Mouse (Mus musculus) adrenal gland, postnatal 36 days (tissue): Measurements from ENCODE around the gene Gm10300. TPM values are rescaled to one million over a fixed set of nuclear protein-coding genes. Genes with fewer than 3 reads are reported as not detected.

Source experiments
- DNase-seq, 2 experiments: peaks; one replicate each; pipeline ENCODE4 v3.0.0; 2021; ENCODE audit warnings: mixed read lengths in 1 of 2
- total RNA-seq, 2 experiments: library from RNA; stranded (reverse); gene quantifications; 2 replicates each; pipeline ENCODE4 v1.2.3; 2021

Gene Gm10300
- total RNA-seq, 2 experiments from 2014 or later = 0.36 TPM; not detected in 1

DNA sequence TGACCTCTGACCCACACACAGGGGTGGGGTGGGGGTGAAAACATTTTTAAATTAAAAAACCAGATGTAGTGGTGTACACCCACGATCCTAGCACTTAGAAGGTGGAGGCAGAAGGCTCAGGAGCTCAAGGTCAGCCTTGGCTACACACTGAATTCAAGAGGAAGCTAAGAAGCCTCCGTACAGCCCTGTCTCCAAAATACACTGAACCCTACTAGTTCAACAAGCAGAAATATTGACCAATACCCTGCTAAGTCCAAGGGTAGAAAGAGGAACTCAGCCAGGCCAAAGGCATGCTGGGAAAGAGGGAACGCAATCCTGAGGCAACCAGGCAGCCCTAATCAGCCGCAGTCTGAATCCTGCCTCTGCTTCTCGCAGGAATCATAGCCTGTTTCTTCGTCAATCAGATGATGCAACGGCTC, 3.8 kb downstream of the Gm10300 start:
- DNase-seq = peak; percentile 36 to 43

DNA sequence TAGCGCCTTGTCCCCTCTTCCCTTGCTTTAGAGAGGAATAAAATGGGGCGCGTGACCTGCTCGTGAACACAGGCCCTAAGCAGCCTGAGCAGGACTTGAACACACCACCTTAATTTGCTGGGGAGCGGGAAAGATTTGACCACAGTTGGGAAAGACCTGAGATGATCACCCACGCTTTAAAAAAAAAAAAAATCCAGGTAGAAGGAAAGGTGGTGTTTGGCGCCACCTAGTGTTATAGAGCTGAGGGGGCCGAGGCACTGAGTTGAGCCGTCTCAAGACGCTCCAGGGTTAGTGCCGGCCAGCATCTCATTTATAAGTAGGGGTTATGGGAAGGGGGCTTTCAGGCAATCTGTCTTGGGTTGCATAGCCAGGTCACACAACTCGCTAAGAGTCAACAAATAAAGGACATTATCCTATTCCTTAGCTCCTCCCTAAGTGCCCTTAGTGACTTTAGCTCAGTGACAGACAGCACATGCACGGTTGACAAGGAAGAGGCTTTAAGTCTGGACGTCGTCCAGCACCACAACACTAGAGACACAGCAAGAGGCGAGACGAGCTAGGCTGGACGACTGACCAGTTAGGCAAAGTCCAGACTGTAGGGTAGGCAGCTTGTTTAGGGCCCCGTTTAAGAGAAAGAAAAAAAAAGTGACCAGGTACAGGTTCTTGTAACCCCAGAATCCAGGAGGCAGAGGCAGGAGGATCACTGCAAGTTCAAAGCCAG, 5.2 kb downstream of the Gm10300 start:
- DNase-seq = peak; percentile 71 to 77

DNA sequence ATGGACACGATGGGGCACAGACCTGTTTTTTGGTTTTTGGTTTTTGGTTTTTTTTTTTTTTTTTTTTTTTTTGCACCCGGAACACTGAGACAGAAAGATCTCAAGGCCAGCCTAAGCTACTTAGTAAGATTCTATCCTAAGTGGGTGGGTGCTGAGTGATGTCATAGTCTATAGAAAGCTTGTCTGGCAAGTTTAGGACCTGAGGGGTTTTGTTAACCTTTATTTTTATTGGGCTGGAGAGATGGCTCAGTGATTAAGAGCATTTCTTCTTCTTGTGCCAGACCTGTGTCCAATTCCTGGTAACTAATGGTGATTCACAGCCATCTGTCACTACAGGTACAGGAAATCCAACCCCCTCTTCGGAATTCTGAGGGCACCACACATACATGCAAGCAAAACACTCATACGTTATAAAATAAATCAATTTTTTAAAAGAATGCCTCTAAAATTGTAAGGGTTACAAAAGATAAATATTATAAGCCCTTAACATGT, 6.0 kb downstream of the Gm10300 start:
- no peak for DNase-seq

DNA sequence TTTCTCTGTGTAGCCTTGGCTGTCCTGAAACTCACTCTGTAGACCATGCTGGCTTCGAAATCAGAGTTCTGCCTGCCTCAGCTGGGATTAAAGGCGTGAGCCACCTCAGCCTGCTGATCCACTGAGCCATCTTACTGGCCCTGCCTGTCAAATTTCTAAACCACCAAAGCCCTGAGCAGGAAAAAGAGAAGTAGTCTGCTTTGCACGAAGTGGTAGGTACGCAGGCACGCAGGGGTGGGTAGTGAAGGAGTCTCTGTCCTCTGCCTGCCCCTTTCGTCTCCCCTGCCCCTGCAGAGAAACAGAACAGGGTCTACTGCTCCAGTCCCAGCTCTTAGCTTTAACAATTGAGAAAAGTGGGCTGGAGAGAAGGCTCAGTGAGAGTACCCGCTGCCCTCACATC, 10.6 kb downstream of the Gm10300 start:
- DNase-seq = no peak

DNA sequence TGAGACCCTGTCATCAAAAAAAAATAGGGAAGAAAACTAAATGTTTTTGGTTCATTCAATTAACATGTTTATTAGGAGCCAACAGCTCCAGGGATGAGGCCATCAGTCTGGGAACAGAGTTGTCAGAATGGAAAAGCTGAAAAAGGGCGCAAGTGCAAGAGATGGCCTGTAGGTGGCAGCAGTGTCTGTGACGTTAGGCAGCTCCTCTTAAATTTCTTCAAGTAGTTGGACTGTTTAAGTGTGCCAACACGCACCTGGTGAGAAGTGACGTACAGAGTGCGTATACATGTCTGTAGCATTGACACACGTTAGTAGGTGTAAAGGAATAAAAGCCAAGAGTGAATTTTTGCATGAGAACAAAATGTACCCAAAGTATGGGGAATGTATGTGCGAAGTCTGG, 14.4 kb downstream of the Gm10300 start:
- DNase-seq = peak; percentile 46 to 70

GRCm38 (mm10) chr4:132093136-132093535, 18.6 kb downstream of the Gm10300 start:
- DNase-seq = peak in 1 of 2 experiments; percentile 17

DNA sequence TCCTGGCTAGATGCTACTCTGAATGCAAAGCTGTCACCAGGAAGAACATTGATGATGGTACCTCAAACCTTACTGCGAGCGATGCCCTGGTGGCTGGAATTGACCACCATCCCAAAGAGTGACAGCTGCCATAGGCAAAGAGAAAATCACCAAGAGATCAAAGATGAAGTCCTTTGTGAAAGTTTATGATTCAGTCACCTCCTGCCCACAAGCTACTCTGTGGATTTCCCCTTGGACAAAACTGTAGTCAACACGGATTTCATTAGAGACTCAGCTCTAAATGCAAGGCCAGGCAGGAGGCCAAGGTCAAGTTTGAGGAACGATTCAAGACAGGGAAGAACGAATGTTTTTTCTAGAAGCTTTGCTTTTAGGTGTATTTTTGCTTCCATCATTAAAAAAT, 19.4 kb downstream of the Gm10300 start:
- DNase-seq = no peak

GRCm38 (mm10) chr4:132095043-132095442, 20.5 kb downstream of the Gm10300 start:
- DNase-seq = no peak

DNA sequence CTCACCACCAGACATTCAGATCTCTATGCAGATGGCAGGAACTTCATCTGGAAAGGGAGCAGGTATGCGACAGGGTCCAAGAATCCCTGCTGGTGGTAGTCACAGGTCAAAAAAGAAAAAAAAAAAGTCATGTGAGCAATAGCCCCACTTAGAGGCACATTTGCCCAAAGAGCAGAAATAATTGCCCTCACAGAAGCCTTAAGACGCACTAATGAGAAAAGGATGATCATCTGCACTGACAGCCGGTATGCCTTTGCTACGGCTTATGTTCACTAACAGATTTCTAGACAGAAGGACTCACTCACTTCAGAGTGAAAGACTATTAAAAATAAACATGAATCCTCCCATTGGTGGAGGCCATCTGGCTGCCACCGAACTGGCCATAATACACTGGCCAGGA, 25.1 kb downstream of the Gm10300 start:
- no peak for DNase-seq

DNA sequence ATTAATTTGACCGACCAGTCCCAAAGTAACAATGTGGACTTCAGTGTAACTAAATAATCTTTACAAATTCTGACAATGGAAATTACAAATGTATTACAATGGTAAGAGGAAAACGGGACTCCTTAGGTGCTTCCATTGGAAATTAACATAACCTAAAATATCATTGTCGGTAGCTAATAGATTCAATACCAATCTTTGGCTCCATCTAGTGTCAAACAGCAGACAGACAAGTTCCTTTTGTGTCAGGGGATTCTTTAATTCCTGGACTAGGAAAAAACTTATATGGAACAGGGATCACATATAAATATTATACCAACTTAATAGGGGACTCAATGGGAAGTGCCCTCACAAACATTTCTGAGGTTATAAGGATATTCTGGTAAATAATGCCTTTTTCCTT, 26.7 kb downstream of the Gm10300 start:
- DNase-seq = no peak

DNA sequence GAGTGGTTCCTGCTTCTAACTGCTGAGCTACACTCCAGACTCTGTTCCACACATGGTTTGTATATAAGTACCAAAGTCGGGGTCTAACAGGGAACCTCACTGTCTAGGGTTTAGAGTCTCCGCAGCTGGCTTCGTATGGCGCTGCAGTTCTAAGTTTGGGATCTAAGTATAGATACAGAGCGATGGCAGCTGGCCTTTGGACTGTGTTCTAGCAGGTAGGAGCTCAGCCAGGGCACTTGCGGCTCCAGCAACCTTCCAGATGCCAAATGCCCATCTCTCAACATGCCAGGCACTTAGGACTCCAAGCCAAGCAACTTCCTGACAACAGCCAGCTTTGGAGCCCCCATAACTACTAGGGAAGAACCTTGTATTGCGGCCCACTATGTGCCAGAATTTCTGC, 33.7 kb downstream of the Gm10300 start:
- no peak for DNase-seq

GRCm38 (mm10) chr4:132111227-132111626, 36.7 kb downstream of the Gm10300 start:
- DNase-seq = no peak

GRCm38 (mm10) chr4:132113411-132114095, 39.1 kb downstream of the Gm10300 start:
- DNase-seq = peak in 1 of 2 experiments; percentile 13

DNA sequence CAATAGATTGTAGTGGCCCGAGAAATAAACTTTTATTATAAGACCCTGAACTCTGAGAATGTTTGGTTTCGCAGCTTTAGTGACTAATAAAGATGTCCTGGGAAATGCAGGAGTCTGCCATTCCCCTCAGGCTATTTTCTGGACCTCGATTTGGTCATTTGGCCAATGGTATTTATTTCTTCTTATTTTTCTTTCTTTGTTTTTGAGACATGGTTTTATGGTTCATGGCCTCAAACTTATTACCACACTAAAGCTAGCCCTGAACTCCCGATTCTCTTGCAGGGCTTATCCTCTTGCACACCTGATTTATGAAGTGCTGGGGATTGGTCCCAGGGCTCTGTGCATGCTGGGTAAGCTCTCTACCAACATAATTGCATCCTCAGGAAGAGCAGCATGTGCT, 41.8 kb downstream of the Gm10300 start:
- DNase-seq = no peak

- DNase-seq = no peak
Measured at GRCm38 (mm10) chr4:132119566-132119965, 45.1 kb downstream of the Gm10300 start.

DNA sequence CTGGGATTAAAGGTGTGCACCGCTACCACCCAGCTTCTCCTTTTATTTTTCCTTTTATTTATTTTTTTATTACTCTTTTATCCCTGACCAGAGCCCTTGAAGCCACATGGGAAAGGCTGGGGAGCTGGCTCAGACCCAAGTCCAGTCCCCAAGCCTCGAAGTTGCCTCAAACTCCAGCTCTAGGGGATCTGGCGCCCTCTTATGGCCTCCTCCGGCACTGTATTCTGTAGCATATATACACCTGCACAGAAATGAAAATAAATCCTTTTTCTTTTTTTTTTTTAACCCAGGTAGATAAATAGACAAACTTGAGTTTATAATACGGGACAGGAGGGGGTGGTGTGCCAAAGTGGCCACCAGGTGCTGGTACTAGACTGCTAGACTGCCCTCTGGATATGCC, 47.2 kb downstream of the Gm10300 start:
- DNase-seq = peak in 1 of 2 experiments; percentile 9

DNA sequence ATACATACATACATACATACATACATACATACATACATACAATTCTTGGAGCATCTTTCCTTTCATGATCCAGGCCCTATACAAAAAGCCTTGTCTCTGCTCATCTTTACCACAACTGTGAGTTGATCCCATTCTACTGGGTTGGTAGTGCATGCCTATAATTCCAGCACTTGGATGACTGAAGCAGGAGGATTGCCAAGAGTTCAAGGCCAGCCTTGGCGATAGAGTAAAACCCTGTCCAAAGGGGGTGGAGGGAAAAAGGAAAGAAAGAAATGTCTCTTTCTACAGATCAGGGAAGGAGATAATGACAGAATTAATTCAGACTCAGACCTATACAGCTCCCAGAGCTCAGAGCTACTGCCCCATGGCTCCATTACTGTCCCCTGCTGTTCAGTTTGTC, 48.7 kb downstream of the Gm10300 start:
- peak; percentile 44 to 58 for DNase-seq

Other genes starting within 250 kb of the Gm10300 start
- 10 to 100 TPM; 34.2 to 75.7 TPM for gene Ptpru, start 236.4 kb upstream of the Gm10300 start, total RNA-seq
- gene Mecr, start 231.2 kb upstream of the Gm10300 start, total RNA-seq = 10 to 100 TPM; 83.5 to 85.4 TPM
- 10 to 100 TPM; 59.3 to 63.3 TPM for gene Srsf4, start 201.1 kb upstream of the Gm10300 start, total RNA-seq
- 1 to 10 TPM; 8.8 to 9.7 TPM for gene Tmem200b, start 152.9 kb upstream of the Gm10300 start, total RNA-seq
- gene Epb41, start 624 bp downstream of the Gm10300 start, total RNA-seq = 10 to 100 TPM; 45.8 to 63.6 TPM
- under 1 TPM; 0.79 to 0.82 TPM for gene Oprd1, start 69.8 kb downstream of the Gm10300 start, total RNA-seq
- gene Ythdf2, start 137.6 kb downstream of the Gm10300 start, total RNA-seq = 10 to 100 TPM; 48.1 to 57.0 TPM
- 10 to 100 TPM; 16.4 to 20.5 TPM for gene Gmeb1, start 186.9 kb downstream of the Gm10300 start, total RNA-seq
- 10 to 100 TPM; 26.3 to 37.4 TPM for gene Taf12, start 199.7 kb downstream of the Gm10300 start, total RNA-seq
- gene Rab42, start 228.7 kb downstream of the Gm10300 start, total RNA-seq = 1 to 10 TPM in 1 of 2 experiments, under 1 TPM in 1; 0.56 to 1.7 TPM